Mouse (Mus musculus): Measurements from ENCODE around the gene Tmprss3. TPM values are rescaled to one million over a fixed set of nuclear protein-coding genes. Genes with fewer than 3 reads are reported as not detected.
A peak's percentile ranks its signal among the peaks of the same experiment; 100 is the strongest.

The Tmprss3 gene
- polyA plus RNA-seq, 1 experiment: 0.24 TPM

DNA sequence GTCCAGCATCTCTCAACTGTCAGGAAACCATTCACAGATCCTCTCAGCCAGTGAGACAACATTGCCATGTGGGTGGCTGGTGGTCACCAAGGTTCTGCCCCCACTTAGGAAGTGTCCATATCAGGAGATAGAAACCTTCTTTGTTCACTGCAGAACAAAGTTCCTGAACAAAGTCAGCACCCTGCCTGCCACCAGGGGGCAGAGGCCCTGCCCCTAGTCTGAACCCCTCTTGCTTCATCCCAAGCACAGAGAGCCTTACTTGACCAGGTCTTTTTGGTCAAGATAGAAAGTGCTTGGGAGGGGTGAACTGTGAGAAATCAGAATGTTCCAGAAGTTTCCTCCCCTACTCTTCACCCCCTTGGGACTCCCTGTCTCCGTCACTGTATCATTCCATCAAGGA, 37.1 kb upstream of the Tmprss3 start:
- TF ChIP-seq POLR2A (IDR thresholded peaks at IDR 0.05; ENCODE audit: insufficient read depth, low read length) (no peak), EP300 (IDR thresholded peaks at IDR 0.05; ENCODE audit: insufficient read depth, low read depth, low read length) (no peak), CTCF (IDR thresholded peaks at IDR 0.05; ENCODE audit: low read depth, low read length) (peak; percentile 41)
- H3K36me3 ChIP-seq (ENCODE audit: control insufficient read depth, insufficient read depth, low read length, poor library complexity, severe bottlenecking): no peaks in the 10 kb centered on the region
- no peaks in the 10 kb centered on the region for H3K4me1 ChIP-seq (ENCODE audit: control insufficient read depth, insufficient read depth, low read length)
- no peak overlapping the region for H3K9ac ChIP-seq (ENCODE audit: low read depth, poor library complexity, severe bottlenecking)
- H3K27me3 ChIP-seq (ENCODE audit: control insufficient read depth, insufficient read depth, low read length, poor library complexity, severe bottlenecking): no peaks in the 10 kb centered on the region
- H3K9me3 ChIP-seq (replicated peaks; ENCODE audit: control insufficient read depth, insufficient read depth, low read length, poor library complexity, severe bottlenecking): no peaks in the 10 kb centered on the region
- no peak overlapping the region for H3K4me3 ChIP-seq (ENCODE audit: low read depth, low read length)
- H3K27ac ChIP-seq (ENCODE audit: insufficient read depth, low read length): no peak overlapping the region

DNA sequence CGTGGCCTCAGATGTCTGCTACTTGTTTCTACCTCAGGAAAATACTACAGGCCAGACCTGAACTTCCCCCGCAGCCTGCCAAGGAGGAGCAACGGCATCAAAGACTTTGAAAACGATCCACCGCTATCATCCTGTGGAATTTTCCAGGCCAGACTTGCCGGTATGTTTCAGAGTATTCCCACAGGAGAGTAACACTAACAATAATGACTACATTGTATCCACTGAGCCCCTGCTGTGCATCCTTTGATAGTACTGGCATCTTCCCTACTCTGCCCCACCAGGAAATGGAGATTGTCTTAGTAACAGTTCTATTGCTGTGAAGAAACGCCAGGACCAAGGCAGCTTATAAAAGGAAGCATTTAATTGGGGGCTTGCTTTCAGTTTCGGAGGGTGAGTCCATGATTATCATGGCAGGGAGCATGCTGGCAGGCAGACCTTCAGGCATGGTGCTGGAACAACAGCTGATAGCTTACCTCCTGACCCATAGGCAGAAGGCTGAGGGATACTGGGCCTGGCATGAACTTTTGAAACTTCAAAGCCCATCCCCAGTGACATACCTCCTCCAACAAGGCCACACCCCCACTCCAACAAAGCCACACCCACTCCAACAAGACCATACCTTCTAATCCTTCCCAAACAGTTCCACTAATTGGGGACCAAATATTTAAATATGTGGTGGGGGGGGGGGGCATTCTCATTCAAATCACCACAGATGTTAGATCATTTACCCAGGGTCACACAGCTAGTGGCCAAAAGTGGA, 33.7 kb upstream of the Tmprss3 start:
- no peaks in the 10 kb centered on the region for H3K4me1 ChIP-seq (ENCODE audit: control insufficient read depth, insufficient read depth, low read length)
- TF ChIP-seq CTCF (IDR thresholded peaks at IDR 0.05; ENCODE audit: low read depth, low read length) (no peak), POLR2A (IDR thresholded peaks at IDR 0.05; ENCODE audit: insufficient read depth, low read length) (no peak), EP300 (IDR thresholded peaks at IDR 0.05; ENCODE audit: insufficient read depth, low read depth, low read length) (no peak)
- H3K27me3 ChIP-seq (ENCODE audit: control insufficient read depth, insufficient read depth, low read length, poor library complexity, severe bottlenecking): no peaks in the 10 kb centered on the region
- H3K9ac ChIP-seq (ENCODE audit: low read depth, poor library complexity, severe bottlenecking): no peak overlapping the region
- no peaks in the 10 kb centered on the region for H3K9me3 ChIP-seq (replicated peaks; ENCODE audit: control insufficient read depth, insufficient read depth, low read length, poor library complexity, severe bottlenecking)
- no peaks in the 10 kb centered on the region for H3K36me3 ChIP-seq (ENCODE audit: control insufficient read depth, insufficient read depth, low read length, poor library complexity, severe bottlenecking)
- H3K27ac ChIP-seq (ENCODE audit: insufficient read depth, low read length): no peak overlapping the region
- no peak overlapping the region for H3K4me3 ChIP-seq (ENCODE audit: low read depth, low read length)

DNA sequence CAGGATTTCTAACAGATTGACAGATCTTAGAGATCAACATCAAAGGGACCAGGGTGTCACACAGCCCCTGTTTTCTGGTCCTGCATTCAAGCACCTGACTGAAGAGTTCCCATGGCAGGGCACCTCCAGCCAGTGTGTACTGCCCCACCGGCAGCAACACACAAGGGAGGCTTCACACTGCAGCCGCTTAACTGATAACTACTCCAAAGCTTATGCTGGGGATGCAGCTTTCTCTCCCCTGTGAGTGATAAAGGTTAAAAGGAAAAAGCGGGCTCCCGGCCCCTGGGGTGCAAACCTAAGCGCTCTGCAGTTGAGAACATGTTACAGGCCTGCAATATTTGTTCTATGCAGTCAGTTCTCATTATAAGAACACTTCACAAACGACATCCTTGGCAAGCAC, 33.0 kb upstream of the Tmprss3 start:
- Histone ChIP-seq H3K4me1 (ENCODE audit: control insufficient read depth, insufficient read depth, low read length) (no peaks in the 10 kb centered on the region), H3K36me3 (ENCODE audit: control insufficient read depth, insufficient read depth, low read length, poor library complexity, severe bottlenecking) (no peaks in the 10 kb centered on the region), H3K9me3 (replicated peaks; ENCODE audit: control insufficient read depth, insufficient read depth, low read length, poor library complexity, severe bottlenecking) (no peaks in the 10 kb centered on the region), H3K27ac (ENCODE audit: insufficient read depth, low read length) (no peak overlapping the region), H3K4me3 (ENCODE audit: low read depth, low read length) (no peak overlapping the region), H3K9ac (ENCODE audit: low read depth, poor library complexity, severe bottlenecking) (no peak overlapping the region), H3K27me3 (ENCODE audit: control insufficient read depth, insufficient read depth, low read length, poor library complexity, severe bottlenecking) (no peaks in the 10 kb centered on the region)
- no peak for TF ChIP-seq POLR2A (IDR thresholded peaks at IDR 0.05; ENCODE audit: insufficient read depth, low read length)
- no peak for TF ChIP-seq CTCF (IDR thresholded peaks at IDR 0.05; ENCODE audit: low read depth, low read length)
- TF ChIP-seq EP300 (IDR thresholded peaks at IDR 0.05; ENCODE audit: insufficient read depth, low read depth, low read length): no peak

DNA sequence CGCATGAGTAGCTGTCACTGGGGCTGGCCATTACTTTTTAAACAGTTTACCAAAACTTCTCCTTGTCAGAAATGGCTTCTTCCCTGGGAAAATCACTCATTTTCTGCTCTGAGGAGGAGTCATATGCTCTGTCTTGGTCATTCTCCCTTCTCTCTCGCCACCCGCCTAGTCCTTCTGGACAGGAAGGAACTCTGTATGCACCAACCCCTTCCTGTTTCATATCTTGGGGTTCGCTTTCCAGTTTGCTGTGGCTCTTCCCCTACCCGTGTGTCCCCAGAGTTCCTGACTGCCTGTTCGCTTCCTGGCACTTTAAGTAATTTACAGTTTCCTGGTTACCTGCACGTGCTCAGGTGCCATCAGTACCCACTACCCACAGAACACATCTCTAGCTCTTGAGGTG, 28.2 kb upstream of the Tmprss3 start:
- Histone ChIP-seq H3K27ac (ENCODE audit: insufficient read depth, low read length) (no peak overlapping the region), H3K9ac (ENCODE audit: low read depth, poor library complexity, severe bottlenecking) (no peak overlapping the region), H3K36me3 (ENCODE audit: control insufficient read depth, insufficient read depth, low read length, poor library complexity, severe bottlenecking) (no peaks in the 10 kb centered on the region), H3K4me3 (ENCODE audit: low read depth, low read length) (no peak overlapping the region), H3K9me3 (replicated peaks; ENCODE audit: control insufficient read depth, insufficient read depth, low read length, poor library complexity, severe bottlenecking) (no peaks in the 10 kb centered on the region), H3K27me3 (ENCODE audit: control insufficient read depth, insufficient read depth, low read length, poor library complexity, severe bottlenecking) (no peaks in the 10 kb centered on the region), H3K4me1 (ENCODE audit: control insufficient read depth, insufficient read depth, low read length) (no peaks in the 10 kb centered on the region)
- no peak for TF ChIP-seq POLR2A (IDR thresholded peaks at IDR 0.05; ENCODE audit: insufficient read depth, low read length)
- no peak for TF ChIP-seq CTCF (IDR thresholded peaks at IDR 0.05; ENCODE audit: low read depth, low read length)
- TF ChIP-seq EP300 (IDR thresholded peaks at IDR 0.05; ENCODE audit: insufficient read depth, low read depth, low read length): no peak

DNA sequence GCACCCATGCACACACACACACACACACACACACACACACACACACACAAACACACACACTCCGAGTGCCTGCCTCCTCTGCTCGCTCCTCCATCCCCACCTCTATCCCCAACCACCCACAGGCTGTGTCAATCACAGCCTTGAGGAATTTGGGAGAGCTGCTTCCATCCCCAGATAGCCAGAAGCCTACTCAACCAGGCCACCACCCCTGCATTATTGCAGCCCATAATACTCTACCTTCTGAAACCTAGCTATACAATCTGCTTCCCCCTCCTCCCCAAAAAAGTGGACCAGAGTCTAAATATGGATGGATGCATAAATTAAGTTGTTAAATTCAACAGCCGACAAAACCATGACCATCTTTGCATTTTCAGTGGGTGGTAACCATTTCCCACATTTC, 27.6 kb upstream of the Tmprss3 start:
- no peak overlapping the region for H3K27ac ChIP-seq (ENCODE audit: insufficient read depth, low read length)
- no peak for TF ChIP-seq POLR2A (IDR thresholded peaks at IDR 0.05; ENCODE audit: insufficient read depth, low read length)
- TF ChIP-seq EP300 (IDR thresholded peaks at IDR 0.05; ENCODE audit: insufficient read depth, low read depth, low read length): no peak
- H3K4me3 ChIP-seq (ENCODE audit: low read depth, low read length): no peak overlapping the region
- no peaks in the 10 kb centered on the region for H3K27me3 ChIP-seq (ENCODE audit: control insufficient read depth, insufficient read depth, low read length, poor library complexity, severe bottlenecking)
- no peak overlapping the region for H3K9ac ChIP-seq (ENCODE audit: low read depth, poor library complexity, severe bottlenecking)
- no peaks in the 10 kb centered on the region for H3K9me3 ChIP-seq (replicated peaks; ENCODE audit: control insufficient read depth, insufficient read depth, low read length, poor library complexity, severe bottlenecking)
- H3K4me1 ChIP-seq (ENCODE audit: control insufficient read depth, insufficient read depth, low read length): no peaks in the 10 kb centered on the region
- no peaks in the 10 kb centered on the region for H3K36me3 ChIP-seq (ENCODE audit: control insufficient read depth, insufficient read depth, low read length, poor library complexity, severe bottlenecking)

DNA sequence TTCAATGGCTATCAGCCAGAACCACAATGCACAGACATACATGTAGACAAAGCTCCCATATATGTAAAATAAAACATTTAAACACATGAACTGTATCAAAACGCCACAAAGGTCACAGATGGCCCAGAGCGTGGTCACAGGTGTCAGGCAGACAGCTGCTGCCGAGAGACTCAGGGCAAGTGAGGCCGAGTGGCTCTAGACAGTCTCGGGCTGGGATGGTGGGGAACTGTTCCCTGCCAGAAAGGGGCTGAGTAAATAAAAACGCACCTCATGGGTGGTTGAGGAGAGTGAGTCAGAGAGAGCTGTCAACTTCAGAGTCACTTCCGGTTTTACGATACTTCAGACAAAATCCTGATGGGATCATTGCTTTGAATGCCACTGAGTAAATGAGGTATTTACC, 25.8 kb upstream of the Tmprss3 start:
- H3K9me3 ChIP-seq (replicated peaks; ENCODE audit: control insufficient read depth, insufficient read depth, low read length, poor library complexity, severe bottlenecking): no peaks in the 10 kb centered on the region
- H3K4me1 ChIP-seq (ENCODE audit: control insufficient read depth, insufficient read depth, low read length): no peaks in the 10 kb centered on the region
- no peak overlapping the region for H3K9ac ChIP-seq (ENCODE audit: low read depth, poor library complexity, severe bottlenecking)
- no peaks in the 10 kb centered on the region for H3K36me3 ChIP-seq (ENCODE audit: control insufficient read depth, insufficient read depth, low read length, poor library complexity, severe bottlenecking)
- H3K27ac ChIP-seq (ENCODE audit: insufficient read depth, low read length): no peak overlapping the region
- TF ChIP-seq CTCF (IDR thresholded peaks at IDR 0.05; ENCODE audit: low read depth, low read length) (no peak), EP300 (IDR thresholded peaks at IDR 0.05; ENCODE audit: insufficient read depth, low read depth, low read length) (no peak), POLR2A (IDR thresholded peaks at IDR 0.05; ENCODE audit: insufficient read depth, low read length) (no peak)
- H3K4me3 ChIP-seq (ENCODE audit: low read depth, low read length): no peak overlapping the region
- H3K27me3 ChIP-seq (ENCODE audit: control insufficient read depth, insufficient read depth, low read length, poor library complexity, severe bottlenecking): no peaks in the 10 kb centered on the region
